Mouse (Mus musculus) MEL (cell line): ENCODE data around the gene Fam102a.

Experiments used
- CHD2 ChIP-seq: IDR thresholded peaks from 2 replicates; pipeline ENCODE4 v1.6.1; 2011; ENCODE audit warnings: low read length, improper control_type of control experiment
- CTCF ChIP-seq, 3 experiments: IDR thresholded peaks in 2 of 3; conservative IDR thresholded peaks in 1 of 3; 2 replicates each; pipeline ENCODE4 v1.5.1; 2011 to 2012; ENCODE audit warnings: low read length in 3 of 3, low read depth in 2 of 3, mild to moderate bottlenecking in 2 of 3, improper control_type of control experiment in 1 of 3, inconsistent platforms in 1 of 3, mixed read lengths in 1 of 3, moderate library complexity in 1 of 3; ENCODE audit not compliant: control insufficient read depth in 1 of 3, insufficient read depth in 1 of 3, poor library complexity in 1 of 3, severe bottlenecking in 1 of 3
- ELF1 ChIP-seq: IDR thresholded peaks from 2 replicates; pipeline ENCODE4 v1.6.1; 2014; ENCODE audit warnings: low read depth, mild to moderate bottlenecking, inconsistent platforms, low read length, improper control_type of control experiment, moderate library complexity
- EP300 ChIP-seq, 2 experiments: IDR thresholded peaks; 2 replicates each; pipeline ENCODE4 v1.6.1; 2011; ENCODE audit warnings: improper control_type of control experiment in 2 of 2, low read length in 2 of 2, low read depth in 1 of 2, mild to moderate bottlenecking in 1 of 2
- MAZ ChIP-seq: IDR thresholded peaks from 2 replicates; pipeline ENCODE4 v1.6.1; 2012; ENCODE audit warnings: low read depth, mild to moderate bottlenecking, inconsistent platforms, low read length, improper control_type of control experiment
- NRF1 ChIP-seq: IDR thresholded peaks from 2 replicates; pipeline ENCODE4 v1.6.1; 2014; ENCODE audit warnings: low read depth, mild to moderate bottlenecking, inconsistent platforms, low read length, improper control_type of control experiment, moderate library complexity; ENCODE audit not compliant: poor library complexity, insufficient read depth, severe bottlenecking
- POLR2A ChIP-seq, 2 experiments: IDR thresholded peaks; 2 replicates each; pipeline ENCODE4 v1.6.1; 2011 to 2012; ENCODE audit warnings: low read length in 2 of 2, mild to moderate bottlenecking in 2 of 2, control low read depth in 1 of 2, improper control_type of control experiment in 1 of 2, low read depth in 1 of 2, moderate library complexity in 1 of 2; ENCODE audit not compliant: control insufficient read depth in 1 of 2, insufficient read depth in 1 of 2, poor library complexity in 1 of 2
- POLR2AphosphoS5 ChIP-seq: IDR thresholded peaks from 2 replicates; pipeline ENCODE4 v1.6.1; 2012; ENCODE audit warnings: low read depth, borderline replicate concordance, mild to moderate bottlenecking, inconsistent platforms, low read length, moderate library complexity, mixed read lengths
- UBTF ChIP-seq: IDR thresholded peaks from 2 replicates; pipeline ENCODE4 v1.6.1; 2012; ENCODE audit warnings: low read depth, mild to moderate bottlenecking, inconsistent platforms, low read length, improper control_type of control experiment, moderate library complexity, borderline replicate concordance; ENCODE audit not compliant: insufficient read depth
- ZC3H11A ChIP-seq: IDR thresholded peaks from 2 replicates; pipeline ENCODE4 v1.6.1; 2012; ENCODE audit warnings: low read depth, mild to moderate bottlenecking, inconsistent platforms, low read length, improper control_type of control experiment
- ZMIZ1 ChIP-seq: IDR thresholded peaks from 2 replicates; pipeline ENCODE4 v1.6.1; 2012; ENCODE audit warnings: low read depth, mild to moderate bottlenecking, inconsistent platforms, low read length, improper control_type of control experiment, moderate library complexity

GRCm38 (mm10) chr2:32534733-32535471 is at the start of gene Fam102a:
- TF ChIP-seq CTCF (IDR thresholded peaks at IDR 0.05 in 2 of 3, conservative IDR thresholded peaks at IDR 0.05 in 1 of 3; ENCODE audit: control insufficient read depth in 1 of 3, insufficient read depth in 1 of 3, low read depth in 2 of 3, low read length in 3 of 3, poor library complexity in 1 of 3, severe bottlenecking in 1 of 3) (no peak), UBTF (peak; percentile 92), ELF1 (no peak), MAZ (peak; percentile 86), EP300 (IDR thresholded peaks at IDR 0.05; ENCODE audit: low read depth in 1 of 2, low read length in 2 of 2) (no peak), NRF1 (no peak), ZC3H11A (no peak), POLR2A (IDR thresholded peaks at IDR 0.05; ENCODE audit: control insufficient read depth in 1 of 2, insufficient read depth in 1 of 2, low read depth in 1 of 2, low read length in 2 of 2, poor library complexity in 1 of 2) (peak; percentile 49 to 57; a peak in 2 of 4 replicates), CHD2 (no peak), ZMIZ1 (peak; percentile 58; the same call in 1 of the 2 replicates), POLR2AphosphoS5 (no peak)
